Mouse (Mus musculus): Measurements from ENCODE around the gene Gm10273. TPM values are rescaled to one million over a fixed set of nuclear protein-coding genes. Genes with fewer than 3 reads are reported as not detected.

Gm10273 gene
- polyA plus RNA-seq, 1 experiment from 2014 or later: 3.5 TPM

Other genes with a start within 250 kb of the Gm10273 start
- gene Sept10, start 173.8 kb upstream of the Gm10273 start, polyA plus RNA-seq (2014; fragmentation: Nextera tagmentation; extraction: Ambion mirVana): 47.5 and 49.7 TPM in 2 replicates
- 11.7 and 13.5 TPM in 2 replicates for gene Sowahc, start 173.7 kb upstream of the Gm10273 start, polyA plus RNA-seq (2014; fragmentation: Nextera tagmentation; extraction: Ambion mirVana)
- gene P4ha1, start 72.3 kb upstream of the Gm10273 start, polyA plus RNA-seq (2014; fragmentation: Nextera tagmentation; extraction: Ambion mirVana): 64.9 and 76.3 TPM in 2 replicates
- 1.7 and 2.4 TPM in 2 replicates for gene Pla2g12b, start 8.0 kb downstream of the Gm10273 start, polyA plus RNA-seq (2014; fragmentation: Nextera tagmentation; extraction: Ambion mirVana)
- gene Oit3, start 46.1 kb downstream of the Gm10273 start, polyA plus RNA-seq (2014; fragmentation: Nextera tagmentation; extraction: Ambion mirVana): 0.77 and 1.5 TPM in 2 replicates
- not detected in 2 replicates for gene Gm10322, start 220.4 kb downstream of the Gm10273 start, polyA plus RNA-seq (2014; fragmentation: Nextera tagmentation; extraction: Ambion mirVana)
- gene Mcu, start 221.1 kb downstream of the Gm10273 start, polyA plus RNA-seq (2014; fragmentation: Nextera tagmentation; extraction: Ambion mirVana): 60.4 and 66.4 TPM in 2 replicates

All from stomach, embryonic 14.5 days (tissue).